Mouse (Mus musculus) cerebellum, postnatal 25 days (tissue): ENCODE data around the gene Brk1.

Experiments
- DNase-seq, 2 experiments: peaks; one replicate each; pipeline ENCODE4 v3.0.0; 2021; ENCODE audit warnings: mixed read lengths in 2 of 2

The Brk1 gene

DNA sequence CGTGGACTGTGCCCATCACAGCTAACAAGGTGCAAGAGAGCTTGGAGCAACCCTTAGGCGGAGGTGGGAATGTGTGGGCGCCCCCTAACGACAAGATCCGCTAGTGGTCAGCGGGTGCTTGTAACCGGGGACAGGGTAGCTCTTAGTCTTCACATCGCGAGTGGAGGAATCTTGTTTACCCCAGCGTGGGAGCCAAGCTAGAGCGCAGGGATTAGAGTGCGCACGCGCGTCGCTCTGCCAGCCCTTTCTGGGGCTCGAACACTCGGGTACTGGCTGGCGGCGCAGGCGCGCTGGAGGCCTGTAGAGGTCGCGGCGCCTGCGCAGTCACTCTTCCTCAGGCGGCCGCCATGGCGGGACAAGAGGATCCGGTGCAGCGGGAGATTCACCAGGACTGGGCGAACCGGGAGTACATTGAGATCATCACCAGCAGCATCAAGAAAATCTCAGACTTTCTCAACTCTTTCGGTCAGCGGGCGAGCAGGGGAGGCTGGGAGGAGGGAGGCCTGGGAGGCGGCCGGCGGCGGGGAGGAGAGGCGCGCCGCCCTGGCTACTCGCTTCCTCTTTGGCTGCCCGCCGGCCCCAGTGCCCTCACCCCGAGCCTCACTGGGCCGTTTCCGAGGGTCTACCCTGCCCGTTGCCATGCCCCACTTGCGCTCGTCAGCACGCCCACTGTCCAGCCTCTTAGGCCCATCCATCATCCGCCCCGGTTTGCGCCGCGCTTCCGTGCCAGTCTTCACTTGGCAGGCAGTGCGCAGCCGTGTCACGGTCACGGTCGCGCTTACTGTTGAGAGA is at the start of gene Brk1:
TSS of gene Brk1 (plus strand) at position 341 of the 792 bp plus-strand sequence.
- DNase-seq: peak; percentile 94 to 97

DNA sequence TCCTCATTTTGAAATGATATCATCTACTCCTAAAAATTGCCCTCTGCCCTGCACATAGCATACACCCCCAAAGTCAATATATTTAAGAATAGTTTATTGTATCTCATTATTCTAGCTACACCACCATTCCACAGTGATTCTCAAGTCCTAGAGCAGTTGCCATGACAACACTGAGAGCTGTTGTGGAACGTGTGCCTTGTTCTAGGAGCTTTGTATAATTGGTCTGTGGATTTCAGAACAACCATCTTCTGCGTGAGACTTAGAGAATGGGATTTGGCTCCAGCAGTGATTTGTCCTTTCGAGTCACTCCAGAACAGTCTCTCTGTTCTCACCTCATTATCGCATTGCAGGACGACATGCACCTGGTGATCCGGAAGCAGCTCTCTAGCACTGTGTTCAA is 44.8 kb upstream of the Brk1 start:
- DNase-seq: no peak

DNA sequence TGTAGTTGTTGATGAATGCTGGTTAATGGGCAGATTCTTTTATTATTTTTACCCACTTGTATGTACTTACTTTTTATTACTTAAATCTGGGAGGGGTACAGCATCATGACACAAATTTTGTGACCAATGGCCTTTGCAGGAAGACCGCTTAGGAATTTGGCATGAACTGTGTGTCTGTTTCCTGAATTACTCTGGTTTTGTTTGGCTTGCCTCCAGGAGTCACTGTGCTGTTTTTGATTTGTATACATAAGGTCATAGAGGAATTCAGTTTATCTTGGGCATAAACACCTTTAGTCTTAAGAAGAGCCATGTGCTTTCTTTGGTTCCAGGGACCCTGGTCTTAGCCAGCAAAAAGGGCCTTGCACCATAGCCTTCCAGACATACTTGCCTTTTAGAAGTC is 40.0 kb upstream of the Brk1 start:
- no peak for DNase-seq

DNA sequence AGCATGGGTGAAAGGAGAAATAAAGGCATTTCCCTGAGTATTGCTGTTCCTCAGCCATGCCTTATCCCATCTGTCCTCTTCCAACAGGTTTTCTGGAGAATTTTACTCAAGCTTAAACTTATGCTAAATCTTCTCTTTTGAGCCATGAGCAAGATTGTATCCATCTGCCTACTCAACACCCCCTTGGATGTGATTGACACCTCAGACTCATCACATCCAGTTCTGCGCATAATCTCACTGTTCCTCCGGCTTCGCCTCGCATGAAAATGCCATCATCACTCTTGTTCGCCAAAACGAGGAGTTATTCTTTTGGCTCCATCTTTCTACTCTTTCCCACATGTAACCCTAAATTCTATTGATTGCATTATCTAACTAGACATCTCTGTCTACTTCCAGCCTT is 28.5 kb upstream of the Brk1 start:
- DNase-seq: no peak

DNA sequence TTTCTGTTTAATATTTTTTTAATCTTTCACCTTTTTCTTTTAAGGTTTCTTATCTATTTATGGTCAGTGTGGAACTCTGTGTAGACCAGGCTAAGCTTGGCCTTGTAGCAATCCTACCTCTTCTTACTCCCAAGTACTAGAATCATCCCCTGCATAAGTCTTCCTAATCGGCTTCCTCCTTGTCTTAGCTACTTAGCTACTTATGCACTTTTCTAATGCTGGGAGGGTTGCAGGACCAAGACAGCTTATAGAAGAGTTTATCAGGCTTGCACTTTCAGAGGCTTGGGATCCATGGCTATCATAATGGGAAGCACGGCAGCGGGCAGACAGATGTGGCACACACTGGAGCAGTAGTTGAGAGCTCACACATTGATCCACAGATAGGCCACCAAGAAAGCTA is 25.3 kb upstream of the Brk1 start:
- no peak for DNase-seq

DNA sequence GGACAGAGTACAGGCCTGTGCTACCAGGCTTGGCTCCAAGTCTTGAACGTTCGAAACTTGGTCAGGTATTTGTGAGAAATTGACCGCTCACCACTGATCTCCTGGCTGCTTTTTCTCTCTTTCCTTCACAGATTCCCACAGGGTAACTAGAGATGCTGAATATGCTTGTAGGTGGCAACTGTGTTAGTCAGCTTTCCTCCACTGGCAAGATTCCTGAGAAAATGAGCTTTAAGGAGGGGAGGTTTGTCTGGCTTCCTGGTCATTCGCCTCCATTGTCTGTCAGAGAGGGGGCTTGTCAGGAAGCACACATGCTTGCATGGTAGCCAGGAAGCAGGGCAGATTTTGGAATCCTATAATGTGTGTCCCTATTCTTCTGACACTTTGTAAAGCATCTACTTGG is 21.5 kb upstream of the Brk1 start:
- no peak for DNase-seq

DNA sequence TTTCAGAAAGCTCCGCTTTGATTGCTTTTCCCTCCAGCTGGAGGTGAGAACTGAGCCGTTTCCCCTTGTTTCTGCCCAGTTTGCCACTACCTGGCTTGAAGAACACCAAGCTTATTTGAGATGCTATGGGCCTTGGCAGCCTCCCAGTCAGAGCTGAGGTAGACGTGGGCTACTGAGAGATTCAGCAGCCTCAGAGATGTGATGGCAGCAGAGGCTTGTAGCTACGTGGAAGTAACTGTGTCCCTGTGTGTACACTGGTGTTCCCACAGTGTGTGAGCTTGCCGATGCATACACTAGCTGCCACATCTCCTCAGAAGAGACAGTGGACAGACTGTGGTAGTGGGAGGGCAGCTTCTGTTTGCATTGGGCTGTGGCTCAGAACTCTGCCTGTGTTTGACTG is 19.5 kb upstream of the Brk1 start:
- DNase-seq: no peak

DNA sequence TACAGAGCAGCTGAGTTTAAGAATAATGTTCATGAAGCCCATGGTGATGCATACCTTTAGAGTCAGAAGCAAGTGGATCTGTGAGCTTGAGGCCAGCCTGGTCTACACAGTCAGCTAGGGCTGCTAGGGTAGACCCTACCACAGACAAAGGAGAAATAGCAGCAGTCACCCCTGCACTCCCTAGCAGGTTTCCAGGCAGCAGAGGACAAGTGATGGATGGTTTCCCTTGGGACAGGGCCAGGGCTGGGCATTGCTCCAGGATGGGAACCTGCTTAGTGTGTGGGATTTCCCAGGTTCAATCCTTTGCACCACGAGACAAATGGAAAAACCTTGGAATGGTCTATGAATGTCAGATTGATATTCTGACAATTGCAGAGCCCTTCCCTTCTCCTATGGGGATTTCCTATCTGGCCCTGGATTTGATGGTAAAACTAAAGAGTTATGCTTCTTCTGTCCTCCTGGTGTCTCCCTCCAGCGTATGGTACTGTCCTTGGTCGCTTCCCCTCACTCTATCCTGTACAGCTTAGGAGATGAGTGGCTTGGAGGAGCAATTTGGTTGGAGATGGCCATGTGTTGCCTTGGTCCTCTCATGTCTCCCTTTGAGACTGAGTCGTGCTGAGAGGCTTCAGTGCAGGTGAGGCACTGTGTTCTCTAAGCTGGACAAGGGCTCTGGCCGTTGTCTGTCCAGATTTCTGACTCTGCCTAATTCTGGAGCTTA is 17.9 kb upstream of the Brk1 start:
- peak; percentile 45 to 68 for DNase-seq

DNA sequence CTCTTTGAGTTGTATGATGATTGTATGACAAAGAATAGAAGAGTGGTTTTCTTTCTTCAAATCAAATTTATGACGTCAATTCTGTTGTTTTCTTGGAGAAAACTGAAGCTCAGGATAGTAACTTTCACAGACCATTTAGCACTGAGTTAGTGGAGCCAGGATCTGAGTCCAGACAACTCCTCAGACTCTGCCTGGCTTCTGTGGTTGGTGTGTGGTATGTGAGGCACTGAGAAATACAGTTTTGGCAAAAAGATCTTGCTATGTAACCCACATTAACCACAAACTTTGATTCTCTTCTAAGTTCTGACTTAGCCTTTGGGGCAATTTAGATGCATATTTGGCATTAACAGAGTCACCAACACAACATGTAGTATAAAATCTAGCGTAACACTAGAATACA is 11.9 kb upstream of the Brk1 start:
- no peak for DNase-seq

DNA sequence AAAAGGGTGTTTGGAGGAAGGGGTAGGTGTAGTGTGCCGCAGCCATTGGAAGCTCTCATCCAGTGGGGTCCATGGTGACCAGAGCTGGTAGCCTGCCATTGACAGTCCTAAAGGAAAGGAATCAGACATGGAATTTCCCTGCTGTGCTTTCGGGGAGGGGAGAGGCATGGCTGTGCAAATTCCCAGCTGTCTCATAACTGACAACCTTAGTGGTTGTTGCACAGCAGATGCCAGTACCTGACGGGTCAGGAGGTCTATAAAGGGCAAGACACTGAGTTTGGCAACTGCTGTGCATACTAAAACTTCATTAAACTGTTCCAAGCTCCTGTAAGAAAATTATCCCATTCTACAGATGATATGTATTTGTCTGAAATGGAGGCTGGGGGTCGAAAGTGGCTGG is 6.6 kb upstream of the Brk1 start:
- no peak for DNase-seq

DNA sequence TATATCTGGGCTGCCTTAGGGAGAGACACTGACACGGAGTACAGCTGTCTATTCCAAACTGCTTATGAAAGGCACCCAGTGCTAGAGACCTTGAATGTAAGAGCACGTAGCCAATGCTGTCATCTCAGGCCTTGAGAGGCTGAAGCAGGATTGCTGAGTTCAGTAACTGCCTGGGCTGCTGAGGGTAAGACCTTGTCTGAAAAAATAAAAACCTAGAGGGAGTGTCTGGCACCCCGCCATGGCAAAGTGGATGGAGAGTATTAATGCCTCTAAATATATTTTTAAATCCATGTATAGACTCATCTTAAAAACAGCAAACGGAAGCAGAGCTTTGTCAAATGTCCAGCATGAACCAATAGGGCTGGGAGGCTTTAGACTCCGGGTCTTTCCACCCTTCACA is 4.7 kb upstream of the Brk1 start:
- DNase-seq: no peak

DNA sequence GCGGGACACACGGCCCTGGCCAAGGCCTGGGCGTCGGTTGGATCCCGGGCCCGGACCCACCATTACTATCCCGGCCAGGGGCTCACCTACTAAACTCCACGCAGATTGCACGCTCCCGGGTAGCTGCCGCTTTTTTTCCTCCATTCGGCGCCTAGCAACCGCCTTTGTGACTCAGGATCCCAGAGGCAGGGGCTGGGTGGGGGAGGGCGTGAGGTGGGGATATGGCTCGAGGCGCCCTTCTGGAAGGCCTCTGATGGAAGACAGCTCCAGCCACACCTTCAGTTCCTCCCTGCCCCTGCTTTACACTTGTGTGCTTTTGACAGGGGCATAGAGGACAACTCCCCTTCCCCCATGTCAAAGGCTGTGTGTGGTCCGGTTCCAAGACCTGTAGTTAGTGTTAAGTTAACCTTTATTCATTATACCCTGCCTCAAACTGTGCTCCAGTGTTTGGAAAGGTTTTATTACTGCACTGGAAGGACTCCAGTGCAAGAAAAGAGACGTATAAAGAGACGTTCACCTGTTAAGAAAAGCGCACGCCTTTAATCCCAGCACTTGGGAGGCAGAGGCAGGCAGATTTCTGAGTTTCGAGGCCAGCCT is 3.9 kb upstream of the Brk1 start, which contains the start of gene Fancd2os:
TSS of gene Fancd2os (minus strand) at position 173 of the 597 bp plus-strand sequence.
- DNase-seq: no peak

DNA sequence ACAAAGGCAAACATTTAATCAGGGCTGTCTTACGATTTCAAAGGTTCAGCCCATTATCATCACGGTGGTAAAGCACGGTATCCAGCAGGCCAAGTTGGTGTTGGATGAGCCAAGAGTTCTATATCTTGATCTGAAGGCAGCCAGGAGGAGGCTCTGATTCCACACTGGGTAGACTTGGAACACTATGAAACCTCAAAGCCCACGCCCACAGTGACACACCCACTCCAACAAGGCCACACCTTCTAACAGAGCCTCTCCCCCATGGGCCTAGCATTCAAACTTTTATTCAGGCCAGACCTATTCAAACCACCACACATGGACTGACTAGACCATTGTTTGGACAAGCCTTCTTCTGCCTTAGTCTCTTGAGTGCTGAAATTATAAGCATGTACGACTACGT is 1.8 kb upstream of the Brk1 start:
- DNase-seq: no peak

DNA sequence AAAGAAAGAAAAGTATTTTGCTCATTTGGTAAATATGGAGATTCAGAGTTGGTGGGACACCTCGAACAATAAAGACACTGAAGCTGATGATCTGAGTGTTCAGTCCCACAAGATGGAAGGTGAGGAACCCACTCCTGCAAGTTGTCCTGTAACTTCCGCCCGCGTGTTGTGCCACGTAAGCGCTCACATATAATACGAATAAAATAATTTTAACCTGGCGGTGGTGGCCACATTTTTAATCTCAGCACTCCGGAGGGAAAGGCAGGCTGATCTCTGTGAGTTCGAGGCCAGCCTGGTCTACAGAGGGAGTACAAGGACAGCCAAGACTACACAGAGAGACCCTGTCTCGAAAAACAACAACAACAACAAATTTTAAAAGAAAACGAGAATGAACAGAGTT is 579 bp upstream of the Brk1 start:
- DNase-seq: peak in 1 of 2 experiments; percentile 27

DNA sequence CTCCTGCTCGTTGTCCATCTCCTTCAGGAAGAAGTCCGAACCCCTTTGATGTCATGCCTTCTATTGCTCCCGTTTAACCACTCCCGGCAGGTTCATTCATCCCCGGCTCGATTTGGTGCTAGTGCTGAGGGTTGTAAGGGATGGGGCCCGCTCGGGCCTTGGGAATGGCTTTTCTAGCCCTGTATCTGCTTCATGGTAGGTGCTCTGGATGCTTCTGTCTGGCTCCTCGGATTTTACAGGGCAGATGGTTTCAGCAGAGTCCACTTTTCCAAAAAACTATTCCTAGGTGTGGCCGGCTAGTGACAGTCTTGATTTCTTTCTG is 613 bp downstream of the Brk1 start:
- no peak for DNase-seq

DNA sequence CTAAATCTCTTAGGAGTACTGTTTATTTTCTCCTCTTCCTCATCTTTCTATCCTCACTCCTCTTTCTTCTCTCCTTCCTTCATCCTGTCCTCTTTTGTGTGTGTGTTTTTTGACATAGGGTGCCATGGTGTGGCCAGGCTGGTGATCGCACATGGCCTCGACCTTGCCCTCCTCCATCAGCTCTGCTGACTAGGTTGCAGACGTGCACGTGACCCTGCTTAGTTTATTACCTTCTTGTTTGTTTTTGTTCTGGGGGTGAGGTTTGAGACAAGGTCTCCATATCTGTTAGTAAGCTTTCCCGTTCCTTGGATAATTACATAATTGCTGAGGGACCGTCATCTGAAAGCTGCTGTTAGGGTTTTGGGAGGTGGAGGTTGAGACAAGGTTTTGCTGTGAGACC is 4.3 kb downstream of the Brk1 start:
- DNase-seq: no peak

DNA sequence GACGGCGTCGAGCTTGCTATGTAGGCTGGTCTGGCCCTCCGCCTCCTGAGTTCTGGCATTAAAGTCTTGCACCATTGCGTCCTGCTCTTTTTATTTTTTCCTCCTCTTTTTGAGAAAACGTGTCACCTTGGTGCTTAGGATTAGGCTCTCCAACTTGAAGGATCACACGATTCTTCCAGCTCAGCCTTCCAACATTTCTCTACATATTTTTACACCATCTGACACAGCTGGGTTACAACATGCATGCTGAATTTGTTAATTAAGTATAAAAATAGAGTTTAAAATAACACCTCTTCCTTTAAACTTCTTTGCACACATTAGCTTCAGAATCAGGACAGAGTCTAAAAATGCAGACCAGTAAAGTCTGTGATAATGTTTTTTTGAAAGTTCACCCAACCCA is 4.7 kb downstream of the Brk1 start:
- DNase-seq: no peak

DNA sequence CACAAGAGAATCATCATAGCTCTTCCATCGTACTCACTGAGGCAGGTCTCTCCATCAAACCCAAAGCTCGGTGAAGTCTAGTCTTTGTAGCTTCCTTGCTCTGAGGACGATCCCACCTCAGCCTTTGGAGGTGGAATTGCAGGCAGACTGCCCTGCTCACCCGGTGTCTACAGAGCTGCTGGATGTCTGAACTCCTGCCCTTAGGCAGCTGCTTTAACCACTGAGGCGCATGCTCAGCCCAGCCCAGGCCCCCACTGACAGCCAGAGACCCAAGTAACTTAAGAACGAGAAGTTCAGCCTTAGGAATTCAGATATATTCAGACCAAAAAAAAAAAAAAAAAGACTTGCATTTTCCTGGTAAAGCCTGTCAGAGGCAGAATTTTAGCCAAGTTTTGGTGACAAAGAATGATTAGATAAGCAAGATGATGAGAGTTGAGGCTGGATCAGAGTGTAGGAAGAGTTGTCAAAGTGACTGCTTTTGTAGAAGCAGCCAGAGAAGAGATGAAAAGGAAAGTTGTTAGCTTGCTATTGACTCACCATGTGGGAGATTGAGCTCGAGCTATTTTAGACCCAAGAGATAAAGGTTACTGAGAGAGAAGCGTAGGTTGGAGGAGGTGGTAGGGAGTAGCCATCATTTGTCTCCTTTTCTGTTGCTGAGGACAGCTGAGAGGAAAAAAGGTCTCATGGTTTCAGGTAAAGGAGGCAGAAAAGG is 7.8 kb downstream of the Brk1 start:
- DNase-seq: no peak

DNA sequence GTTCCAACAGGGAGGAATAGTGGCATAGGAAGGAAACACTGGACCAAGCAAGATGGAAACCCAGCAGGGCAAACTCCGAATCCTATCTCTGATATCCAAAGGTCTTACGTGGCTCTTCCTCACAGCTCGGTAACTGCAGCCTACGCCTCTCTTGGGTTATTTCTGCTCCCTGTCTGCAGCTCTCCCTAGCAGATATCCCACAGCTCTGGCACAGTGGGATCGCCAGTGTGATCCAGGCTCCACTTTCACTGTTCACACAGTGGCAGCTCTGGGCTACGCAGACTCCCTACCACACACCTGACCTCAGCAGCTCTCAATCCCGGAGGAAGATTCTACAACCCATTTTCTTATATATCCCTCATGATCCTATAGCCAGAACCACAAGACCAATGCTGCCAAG is 9.6 kb downstream of the Brk1 start:
- DNase-seq: no peak

DNA sequence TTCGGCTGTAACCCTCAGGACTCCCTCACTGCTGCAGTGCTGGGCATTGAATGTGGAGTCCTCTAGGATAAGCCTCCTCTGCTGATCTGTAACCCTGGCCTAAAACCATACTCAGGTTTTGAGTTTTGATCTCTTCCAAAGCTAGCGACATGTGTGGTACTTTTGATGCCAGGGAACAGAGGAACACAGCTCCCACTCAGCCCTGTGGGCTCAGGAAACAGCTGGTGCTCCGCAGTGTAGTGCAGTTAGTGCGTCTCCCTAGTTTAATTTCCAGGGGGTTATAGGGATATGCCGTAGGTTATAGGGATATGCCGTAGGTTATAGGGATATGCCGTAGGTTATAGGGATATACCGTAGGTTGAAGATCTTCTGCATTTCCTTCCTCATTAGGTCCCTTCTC is 10.4 kb downstream of the Brk1 start:
- no peak for DNase-seq

DNA sequence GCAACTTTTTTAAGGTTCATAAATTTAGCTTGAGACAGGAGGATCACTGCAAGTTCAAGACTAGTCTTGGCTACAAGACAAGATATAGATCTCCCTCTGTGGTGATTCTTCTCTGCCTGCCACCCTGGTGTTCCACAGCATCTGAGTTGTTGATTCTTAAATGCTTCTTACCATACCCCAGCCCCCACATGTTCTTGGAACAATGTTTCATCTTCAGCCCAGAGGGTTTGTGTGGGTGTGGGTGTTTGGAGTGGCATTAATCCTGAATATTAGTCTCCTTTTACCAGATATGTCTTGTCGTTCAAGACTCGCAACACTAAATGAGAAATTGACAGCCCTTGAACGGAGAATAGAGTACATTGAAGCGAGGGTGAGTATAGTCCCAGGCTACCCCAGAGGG is 10.9 kb downstream of the Brk1 start:
- no peak for DNase-seq

DNA sequence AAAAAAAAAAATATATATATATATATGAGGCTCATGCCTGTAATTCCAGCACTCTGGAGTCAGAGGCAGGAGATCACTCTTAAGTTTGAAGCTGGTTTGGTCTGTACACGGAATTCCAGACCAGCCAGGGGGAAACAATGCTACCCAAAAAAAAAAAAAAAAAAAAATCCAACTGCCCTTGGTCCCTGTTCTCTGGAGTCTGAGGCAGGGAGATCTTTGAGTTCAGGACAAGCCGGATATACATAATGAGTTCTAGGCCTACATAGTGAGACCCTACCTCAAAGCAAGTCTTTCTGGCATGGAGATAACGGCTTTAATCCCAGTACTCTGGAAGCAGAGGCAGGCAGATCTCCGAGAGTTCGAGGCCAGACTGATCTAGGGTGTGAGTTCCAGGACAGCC is 18.8 kb downstream of the Brk1 start:
- no peak for DNase-seq

DNA sequence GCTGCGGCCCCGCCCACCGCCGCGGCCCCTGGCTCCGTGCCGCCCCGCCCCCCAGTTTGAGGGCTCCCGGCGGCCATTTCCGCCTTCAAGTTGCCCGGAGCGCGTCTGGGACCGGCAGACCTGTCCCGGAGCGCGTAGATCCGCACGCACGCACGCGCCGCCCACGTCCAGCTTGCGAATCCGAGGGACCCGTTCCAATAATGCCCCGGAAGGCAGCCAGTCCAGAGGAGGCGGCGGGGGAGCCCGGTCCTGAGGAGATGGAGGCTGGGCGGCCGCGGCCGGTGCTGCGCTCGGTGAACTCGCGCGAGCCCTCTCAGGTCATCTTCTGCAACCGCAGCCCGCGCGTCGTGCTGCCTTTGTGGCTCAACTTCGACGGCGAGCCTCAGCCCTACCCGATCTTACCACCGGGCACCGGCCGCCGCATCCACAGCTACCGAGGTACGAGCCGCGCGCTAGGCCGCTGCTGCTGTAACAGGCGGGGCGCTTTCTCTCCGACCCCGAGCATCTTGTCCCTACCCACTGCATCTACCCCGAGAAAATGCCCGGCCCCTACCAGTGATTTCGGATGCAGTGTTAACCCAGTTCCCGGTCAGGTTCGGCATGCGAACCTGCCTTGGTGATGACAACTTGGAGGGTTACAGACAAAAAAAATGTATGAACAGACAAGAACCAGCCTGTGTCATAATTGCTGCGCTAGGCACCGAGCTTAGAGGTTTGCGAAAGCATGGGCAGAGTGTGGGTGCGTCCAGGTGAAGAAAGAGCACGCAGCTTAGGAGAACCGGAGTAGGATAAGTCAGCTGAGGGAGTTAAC is 19.6 kb downstream of the Brk1 start, which contains the start of gene Vhl:
TSS of gene Vhl (plus strand) at position 19 of the 811 bp plus-strand sequence.
- DNase-seq: peak; percentile 85 to 88
